Mouse (Mus musculus) induced T-regulatory cell, adult 2 months (primary cell): Measurements from ENCODE around the gene Nagpa.
A peak's percentile ranks its signal among the peaks of the same experiment; 100 is the strongest.

Experiments
- DNase-seq: peaks from one replicate; pipeline ENCODE4 v3.0.0-alpha.2; 2012; ENCODE audit warnings: low read depth

Gene Nagpa

DNA sequence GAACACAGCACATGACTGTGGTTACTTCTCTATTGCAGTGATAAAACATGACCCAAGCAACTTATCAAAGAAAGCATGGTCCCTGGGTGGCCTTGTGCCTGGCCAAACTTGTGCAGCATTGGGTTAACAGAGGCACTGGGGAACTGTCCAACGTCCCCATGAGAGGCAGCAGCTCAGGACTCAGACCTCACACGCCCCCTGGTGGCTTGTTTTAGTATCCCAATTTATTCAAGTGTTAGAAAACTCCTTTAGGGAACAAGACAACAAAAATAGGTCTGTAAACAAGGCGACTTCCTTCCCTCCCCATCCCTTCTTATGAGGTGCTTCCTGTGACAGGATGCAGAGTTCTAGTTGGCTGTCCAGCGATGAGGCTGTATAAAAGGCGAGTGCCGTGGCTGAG is 8.7 kb downstream of the Nagpa start:
- DNase-seq, result peak; percentile 73

DNA sequence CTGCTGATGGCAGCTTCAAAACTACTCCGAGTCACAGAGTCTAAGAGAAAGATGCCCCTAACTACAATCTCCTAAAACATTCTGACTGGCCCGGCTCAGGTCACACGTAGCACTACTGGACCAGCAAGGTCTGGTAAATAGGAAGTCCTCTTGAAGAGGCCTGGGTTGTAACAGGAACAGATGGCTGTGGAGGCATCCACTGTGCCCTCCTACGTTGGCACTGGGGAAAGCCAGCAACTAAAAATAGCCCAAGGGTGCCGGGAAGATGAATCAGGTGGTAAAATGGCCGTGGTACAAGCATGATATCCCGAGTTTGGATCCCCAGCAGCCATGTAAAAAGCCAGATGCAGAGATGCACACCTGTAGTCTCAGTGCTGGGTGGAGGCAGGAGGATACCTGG is 17.6 kb downstream of the Nagpa start:
- DNase-seq, result no peak

DNA sequence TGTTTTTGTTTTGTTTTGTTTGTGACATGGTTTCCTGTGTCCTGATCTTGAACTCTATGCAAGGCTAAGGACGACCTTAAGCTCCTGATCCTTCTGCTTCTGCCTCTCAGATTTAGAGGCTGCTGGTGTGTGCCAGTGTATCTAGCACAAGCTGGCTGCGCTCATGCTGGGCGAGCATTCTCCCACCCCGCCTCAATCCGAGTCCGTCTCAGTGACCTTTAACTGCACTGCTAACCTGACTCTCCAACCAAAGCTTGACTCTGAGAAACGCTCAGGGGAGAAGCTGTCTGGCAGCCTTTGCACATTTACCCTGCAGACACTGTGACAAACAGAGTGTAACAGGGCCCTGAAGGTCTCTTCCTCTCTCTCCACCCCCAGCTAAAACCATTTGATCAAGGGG is 18.1 kb downstream of the Nagpa start:
- DNase-seq, result no peak

DNA sequence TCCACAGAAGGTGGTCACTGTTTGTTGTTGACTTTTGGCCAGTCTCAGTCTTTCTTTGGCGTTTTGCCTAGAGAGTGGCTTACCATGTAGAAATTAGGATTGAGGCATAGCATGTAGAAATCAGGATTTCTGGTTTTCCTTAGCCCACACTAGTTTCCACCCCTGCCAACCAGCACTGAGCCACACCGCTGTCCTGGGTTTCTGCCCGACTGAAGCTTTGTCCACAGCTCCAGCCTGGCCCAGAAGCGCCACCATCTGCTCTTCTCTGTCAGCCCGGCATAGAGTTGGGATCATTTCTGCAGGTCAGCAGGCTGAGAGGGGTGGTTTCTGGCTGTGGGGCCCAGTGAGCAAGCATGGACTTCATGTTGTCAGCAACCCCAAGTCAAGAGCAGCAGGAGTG is 18.9 kb downstream of the Nagpa start:
- no peak for DNase-seq

DNA sequence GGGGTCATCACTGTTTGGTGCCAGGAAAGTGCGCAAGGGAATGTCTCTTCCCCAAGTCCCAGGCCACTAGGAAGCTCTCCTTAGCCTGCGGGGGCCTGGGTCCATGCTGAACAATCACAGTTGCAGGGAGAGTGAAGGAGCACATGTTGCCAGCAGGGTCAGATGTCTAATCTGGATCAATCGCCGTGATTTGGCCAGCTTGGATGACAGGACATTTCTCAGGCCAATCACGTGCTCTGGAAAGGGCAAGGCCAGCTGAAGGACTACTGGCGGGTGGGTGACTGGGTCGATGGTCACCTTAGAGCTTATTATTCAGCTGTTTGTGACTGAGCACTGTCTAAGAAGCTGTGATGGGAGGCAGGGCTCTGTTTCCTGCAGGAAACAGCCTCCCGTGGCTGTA is 19.7 kb downstream of the Nagpa start:
- no peak for DNase-seq

DNA sequence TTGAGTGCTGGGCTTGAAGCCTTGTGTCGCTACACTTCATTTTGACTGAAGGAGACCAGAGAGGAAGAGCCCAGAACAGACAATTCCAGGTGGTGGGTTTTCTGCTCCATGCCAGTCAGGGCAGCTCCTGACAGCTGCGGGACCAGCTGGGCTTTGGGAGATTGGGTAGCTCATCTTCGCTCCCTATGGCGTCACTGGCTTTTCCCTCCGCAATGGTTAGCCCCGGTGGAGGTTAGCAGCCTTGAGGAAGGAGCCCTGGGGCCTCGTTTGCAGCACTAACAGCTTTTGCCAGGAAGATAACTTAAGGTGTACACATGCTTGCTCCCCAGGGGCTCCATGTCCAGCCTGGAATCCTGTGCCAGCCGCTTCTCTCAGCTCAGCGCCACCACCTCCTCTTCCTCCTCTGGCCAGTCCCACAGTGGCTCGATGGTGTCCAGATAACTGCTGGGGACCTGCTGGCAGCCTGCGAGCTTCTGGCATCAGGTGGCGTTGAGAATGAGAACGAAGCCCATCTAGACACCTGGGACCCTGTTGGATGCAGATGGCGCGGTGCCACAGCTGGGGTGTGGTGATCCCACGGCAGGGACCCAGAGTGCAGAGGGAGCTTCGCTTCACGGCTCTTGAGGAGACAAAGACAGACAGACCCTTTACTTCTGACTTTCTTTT is 20.4 kb downstream of the Nagpa start:
- no peak for DNase-seq

DNA sequence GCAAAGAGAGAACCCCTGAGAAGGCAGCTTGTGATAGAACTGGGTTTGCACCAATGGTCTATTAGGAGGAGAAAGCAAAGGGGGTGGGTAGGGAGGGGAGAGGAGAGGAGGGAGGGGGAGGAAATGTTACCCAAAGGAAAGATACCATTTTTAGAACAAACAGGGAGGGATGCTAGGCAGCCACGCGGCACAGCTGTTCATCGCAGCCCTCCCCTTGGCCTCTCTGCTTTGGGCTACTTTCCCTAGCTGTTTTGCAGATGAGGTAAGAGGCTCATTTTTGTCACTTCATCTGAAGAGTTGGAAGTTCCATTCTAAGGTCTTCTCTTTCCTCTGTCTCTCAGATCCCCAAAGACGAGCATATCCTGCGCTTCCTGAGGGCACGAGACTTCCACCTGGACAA is 31.2 kb downstream of the Nagpa start:
- DNase-seq, result no peak

DNA sequence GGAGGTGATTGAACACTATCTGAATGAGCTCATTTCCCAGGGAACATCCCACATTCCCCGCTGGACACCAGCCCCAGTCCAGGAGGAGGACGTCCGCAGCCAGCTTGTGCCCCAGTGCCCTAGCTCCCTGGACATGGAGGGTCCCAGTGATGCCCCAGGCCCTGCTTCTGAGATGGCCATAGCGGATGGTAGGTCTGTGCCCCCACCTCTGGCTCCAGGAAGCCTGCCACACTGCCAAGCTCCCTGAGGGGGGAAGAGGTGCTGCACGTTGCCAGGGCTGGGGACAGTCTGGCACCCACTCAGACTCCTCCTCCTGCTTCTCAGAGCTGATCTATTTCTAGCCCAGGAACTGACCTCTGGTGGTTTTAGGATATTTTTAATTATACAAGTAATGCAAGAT is 35.0 kb downstream of the Nagpa start:
- DNase-seq, result no peak

DNA sequence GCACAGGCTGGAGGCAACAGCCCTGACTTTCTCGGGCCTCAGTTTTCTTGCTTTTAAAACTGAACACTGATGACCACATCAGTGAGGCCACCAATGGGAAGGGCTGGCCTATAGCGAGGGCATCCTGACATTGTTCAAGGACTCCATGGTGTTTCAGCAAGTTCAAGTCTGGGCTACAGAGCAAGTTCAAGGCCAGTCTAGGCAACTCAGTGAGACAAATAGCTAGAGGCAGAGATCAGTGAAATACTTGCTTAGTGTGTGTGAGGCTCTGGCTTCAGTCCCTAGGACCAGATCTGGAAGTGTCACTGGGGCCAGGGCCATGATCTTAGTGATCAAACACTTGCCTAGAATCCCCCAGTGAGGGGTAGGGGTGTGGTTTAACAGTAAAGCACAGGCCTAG is 35.8 kb downstream of the Nagpa start:
- no peak for DNase-seq

DNA sequence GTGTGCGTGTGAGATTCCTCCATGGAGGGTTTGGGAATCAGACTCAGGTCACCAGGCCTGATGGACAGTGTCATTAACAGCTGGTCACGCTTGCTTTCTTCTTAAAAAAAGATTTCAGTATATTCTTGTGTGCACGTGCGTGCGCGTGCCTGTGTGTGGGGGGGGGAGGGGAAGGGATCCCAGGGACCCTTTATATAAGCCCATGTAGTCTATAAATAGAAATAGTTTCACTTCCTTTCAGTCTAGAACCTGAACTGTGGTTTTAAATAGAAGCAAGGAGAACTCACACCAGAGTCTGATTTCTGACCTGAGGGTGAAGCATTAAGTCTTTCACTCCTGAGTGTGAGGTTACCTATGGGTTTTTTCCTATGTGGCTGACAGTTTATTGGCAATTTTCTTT is 39.5 kb downstream of the Nagpa start:
- DNase-seq, result no peak

DNA sequence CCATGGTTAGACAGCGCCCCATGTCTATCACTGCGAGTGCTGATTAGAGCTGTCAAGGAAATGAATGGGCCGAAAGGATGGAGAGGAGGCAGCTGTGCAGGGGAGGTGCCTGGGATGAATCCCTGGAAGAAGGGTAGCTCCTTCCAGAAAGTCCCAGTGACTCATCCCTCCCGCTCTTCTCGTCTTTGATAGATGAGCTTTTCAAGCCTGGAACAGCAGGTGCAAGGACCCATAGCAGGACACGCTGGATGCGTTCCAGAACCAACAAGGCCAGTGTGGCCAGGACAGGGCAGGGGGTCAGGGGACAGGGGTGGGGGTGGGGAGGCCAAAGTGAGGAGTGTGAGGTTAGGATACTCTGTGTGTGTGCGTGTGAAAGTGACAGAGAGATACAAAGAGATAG is 44.6 kb downstream of the Nagpa start:
- DNase-seq, result no peak

DNA sequence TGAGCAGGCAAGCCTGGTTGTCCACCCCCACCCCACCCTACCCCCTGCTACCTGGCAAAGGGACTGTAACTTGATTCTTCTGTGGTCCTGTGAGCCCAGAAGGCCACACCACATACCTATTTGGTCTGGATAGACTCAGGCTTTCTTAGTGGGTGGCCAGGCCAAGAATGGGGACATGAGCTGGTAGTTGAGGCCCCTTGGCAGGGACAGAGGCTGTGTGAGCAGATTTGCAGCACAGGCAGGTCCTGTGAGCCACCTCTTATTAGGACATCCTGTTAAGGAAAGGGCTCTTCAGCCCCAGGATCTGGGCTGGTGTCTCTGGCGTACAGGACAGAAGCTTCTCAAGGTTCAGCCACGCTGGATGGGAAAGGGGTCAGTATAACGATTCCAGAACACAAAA is 46.7 kb downstream of the Nagpa start:
- no peak for DNase-seq

DNA sequence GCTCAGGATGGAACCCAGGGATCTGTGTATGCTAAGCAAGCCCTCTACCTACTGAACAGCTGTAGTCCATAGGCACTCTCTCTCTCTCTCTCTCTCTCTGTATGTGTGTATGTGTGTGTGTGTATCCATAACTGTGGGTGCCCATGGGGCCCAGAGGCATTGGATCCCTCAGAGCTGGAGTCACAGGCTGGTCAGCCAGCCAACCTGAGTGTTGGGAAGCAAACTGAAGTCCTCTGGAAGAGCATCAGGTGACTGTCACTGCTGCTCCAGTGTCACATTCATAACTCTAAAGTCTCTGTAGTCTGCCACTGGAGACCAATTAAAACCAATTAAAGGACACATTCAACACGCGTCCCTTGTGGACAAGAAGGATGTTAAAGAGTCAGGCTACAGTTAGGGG is 47.3 kb downstream of the Nagpa start:
- no peak for DNase-seq

DNA sequence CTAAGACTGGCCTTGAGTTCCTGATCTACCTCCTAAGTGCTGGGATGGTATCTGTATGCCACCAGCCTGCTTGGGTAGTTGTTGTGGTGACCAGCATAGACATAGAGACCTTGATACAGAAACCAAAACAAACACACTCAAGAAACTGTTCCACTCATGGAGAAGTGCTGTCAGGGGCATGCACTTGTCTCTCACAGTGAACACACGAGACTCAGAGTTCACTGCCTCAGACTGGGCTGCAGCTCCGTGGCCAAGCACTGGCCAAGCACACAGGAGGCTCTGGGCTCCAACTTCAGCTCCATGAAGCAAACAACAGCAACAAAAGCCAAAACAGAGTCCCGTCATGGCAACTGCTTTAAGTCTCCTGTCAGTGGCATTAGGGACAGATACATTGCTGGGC is 48.8 kb downstream of the Nagpa start:
- DNase-seq, result no peak

DNA sequence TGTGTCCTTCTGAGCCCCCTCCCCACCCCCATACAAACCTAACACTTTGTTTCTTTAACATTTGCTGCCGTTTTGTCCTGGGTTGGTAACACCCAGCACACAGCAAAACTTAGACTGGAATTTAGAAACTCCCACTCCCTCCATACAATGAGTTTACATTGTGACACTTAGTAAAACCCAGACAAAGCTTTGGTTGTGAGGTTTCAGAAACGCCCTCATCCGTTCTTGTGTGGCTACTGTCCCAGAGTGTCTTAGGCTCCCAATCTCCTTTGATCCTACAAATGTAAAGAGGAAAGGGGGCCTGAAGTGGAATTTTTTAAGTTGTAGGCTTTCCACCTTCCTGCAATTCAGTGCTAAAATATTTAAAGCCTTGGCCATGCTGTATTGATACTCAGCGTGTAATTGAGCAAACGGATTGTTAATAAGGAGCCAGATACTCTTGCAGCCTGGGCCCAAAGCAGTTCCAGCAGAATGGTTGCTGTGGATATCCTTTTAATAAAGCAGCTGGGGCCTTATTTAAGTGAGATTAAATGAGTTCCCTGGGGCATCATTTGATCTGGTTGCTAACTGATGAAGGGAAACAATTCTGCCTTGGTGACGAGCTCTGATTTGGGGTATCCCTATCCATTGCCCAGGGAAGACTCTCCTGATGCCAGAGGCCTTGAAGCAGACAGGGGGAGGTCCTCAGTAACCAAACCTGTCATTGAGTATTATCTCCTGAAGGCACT is 50.3 kb downstream of the Nagpa start:
- no peak for DNase-seq

DNA sequence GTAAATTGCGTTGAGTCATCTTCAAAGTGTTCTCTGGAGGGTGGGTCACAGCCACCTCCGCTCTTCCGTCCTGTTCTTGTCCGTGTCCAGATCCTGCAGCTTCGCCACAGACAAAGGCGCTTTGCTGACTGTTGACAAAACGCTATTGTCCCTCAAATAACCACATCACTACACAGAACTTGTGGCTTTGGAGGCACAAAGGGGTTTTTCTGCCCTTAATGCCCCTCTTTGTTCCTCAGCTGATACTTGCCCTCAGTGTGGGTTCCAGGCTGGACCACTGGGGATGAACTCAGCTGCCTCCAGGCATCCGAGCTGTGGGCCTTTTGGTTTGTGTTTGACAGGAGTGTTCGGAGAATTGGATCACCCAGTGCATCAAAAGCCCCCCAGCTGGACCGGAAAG is 53.3 kb downstream of the Nagpa start:
- DNase-seq, result no peak

DNA sequence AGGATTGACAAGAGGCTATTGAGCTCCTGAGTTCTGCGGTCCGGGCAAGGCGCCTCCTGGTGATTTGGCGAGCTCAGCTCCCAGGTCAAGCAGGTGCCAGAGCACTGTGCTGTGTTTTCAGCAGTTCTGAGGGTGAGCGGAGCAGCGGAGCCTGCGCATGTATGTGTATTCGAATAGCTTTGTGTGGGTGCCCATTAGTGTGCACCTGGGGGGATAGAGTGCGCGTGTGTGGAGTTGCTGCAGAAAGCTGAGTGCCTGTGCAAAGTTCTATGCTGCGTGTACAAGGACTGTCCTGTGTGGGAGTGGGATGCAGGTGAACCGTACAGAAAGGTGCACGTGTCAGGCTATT is 56.8 kb downstream of the Nagpa start, which contains the start of gene Sec14l5:
Gene Sec14l5 (plus strand): TSS at position 73 of the 349 bp plus-strand sequence.
- DNase-seq, result no peak

DNA sequence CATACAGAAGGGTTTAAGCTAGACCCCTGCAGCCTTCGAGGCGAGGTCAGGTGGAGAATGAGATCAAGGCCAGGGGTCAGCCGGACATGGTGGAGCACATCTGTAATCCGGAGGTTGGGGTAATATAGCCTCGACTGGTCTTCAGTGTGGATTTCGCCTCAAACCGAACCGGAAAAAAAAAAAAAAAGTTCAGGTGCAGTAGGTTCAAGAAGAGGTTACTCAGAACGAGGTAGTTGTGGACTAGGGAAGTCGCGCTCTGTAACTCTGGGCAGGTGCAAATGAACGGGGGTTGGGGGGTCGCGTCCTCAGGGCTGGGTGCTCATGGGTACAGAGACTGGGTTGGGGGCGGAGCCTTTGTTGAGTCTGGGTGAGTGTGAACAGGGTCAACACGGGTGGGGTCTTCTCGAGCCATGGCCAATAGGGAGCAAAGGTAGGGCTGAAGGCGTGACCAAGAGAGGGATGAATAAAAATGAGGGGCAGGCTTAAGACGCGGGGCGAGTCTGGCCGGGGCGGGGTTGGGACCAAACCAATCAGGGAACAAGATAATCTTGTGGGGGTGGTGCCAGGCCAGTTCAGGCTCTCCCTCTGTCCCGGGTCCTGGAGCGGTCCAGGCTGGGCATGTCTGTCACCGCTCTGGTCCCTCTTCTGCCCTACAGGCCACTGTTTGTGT is 57.3 kb downstream of the Nagpa start:
- DNase-seq, result peak; percentile 37

DNA sequence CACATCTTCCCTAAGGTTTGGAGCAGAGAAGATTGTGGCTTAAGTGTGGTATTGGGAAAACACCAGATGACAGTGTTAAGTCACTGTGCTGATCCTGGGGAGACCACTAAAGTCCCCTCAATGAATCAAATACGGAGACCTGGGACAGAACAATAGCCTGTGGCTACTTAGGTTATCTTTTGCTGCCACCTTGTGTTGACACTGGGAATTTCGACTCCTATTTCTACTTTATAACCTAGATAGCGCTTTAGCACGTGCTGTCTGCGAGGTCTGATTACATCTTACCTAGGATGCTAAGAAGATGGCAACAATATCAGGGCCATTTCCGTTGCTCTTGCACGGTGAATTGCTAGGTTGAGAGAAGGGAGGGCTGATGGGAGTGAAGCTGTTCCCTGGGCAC is 58.2 kb downstream of the Nagpa start:
- DNase-seq, result peak; percentile 86
